Mouse (Mus musculus): ENCODE data around the gene Gm49405.

- TF ChIP-seq CTCF (IDR thresholded peaks at IDR 0.05; ENCODE audit: borderline replicate concordance, insufficient read depth, low read length) (no peak), POLR2A (IDR thresholded peaks at IDR 0.05; ENCODE audit: low read depth, low read length) (no peak)
These were observed 5.5 kb downstream of the Gm49405 start for GRCm38 (mm10) chr19:4005971-4006370.

Data from embryonic fibroblast, embryonic 13.5 days (primary cell).